Mouse (Mus musculus): ENCODE measurements around the gene Cd3e. TPM values are rescaled to one million over a fixed set of nuclear protein-coding genes. Genes with fewer than 3 reads are reported as not detected.

Cd3e gene
- polyA plus RNA-seq, 1 experiment from 2014 or later = not detected

- Histone ChIP-seq H3K4me3 (ENCODE audit: low read length) (no peak overlapping the region), H3K9ac (ENCODE audit: low read depth, low read length) (no peak overlapping the region), H3K27me3 (ENCODE audit: control insufficient read depth, insufficient read depth, low read length) (no peaks in the 10 kb centered on the region), H3K4me1 (ENCODE audit: control insufficient read depth, insufficient read depth, low read length) (no peaks in the 10 kb centered on the region), H3K27ac (ENCODE audit: low read depth, low read length) (no peak overlapping the region), H3K4me2 (replicated peaks; ENCODE audit: low read depth, low read length) (no peak overlapping the region), H3K9me3 (ENCODE audit: control insufficient read depth, low read length) (no peaks in the 10 kb centered on the region), H3K36me3 (ENCODE audit: control insufficient read depth, insufficient read depth, low read length) (no peaks in the 10 kb centered on the region)
- 79% methylated on average over 5 of the region's 5 CpGs for WGBS
- no peak for ATAC-seq (ENCODE audit: low FRiP score, low TSS enrichment)
Observed at GRCm38 (mm10) chr9:44986976-44987375, 22.5 kb downstream of the Cd3e start.

DNA sequence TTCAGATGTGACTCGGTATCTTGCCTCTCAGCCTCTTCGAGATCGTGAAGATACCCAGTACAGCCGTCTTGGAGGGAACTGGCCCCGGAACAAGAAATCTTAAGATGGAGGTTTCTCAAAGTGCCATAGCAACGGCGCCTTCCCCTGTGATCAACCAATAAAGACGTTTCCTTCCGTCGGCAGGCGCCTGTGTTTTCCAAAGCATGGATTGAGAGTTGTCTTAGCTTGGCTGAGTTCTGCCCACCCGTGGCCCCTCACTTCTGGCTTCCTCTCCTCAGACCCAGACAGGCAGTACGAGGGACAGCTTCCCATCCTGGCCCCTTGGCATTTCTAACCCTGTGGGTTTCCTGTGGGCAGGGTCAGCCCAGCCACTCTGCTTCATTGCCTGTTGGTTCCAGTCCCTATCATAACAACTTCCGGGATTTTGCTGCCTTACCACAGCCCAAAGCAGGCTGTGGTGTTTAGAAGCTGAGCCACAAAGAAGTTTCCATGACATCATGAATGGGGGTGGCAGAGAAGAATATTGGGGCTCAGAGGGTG is 23.1 kb downstream of the Cd3e start:
- Histone ChIP-seq H3K9ac (ENCODE audit: low read depth, low read length) (no peak overlapping the region), H3K4me3 (ENCODE audit: low read length) (no peak overlapping the region), H3K27ac (ENCODE audit: low read depth, low read length) (no peak overlapping the region), H3K4me2 (replicated peaks; ENCODE audit: low read depth, low read length) (no peak overlapping the region), H3K36me3 (ENCODE audit: control insufficient read depth, insufficient read depth, low read length) (no peaks in the 10 kb centered on the region), H3K4me1 (ENCODE audit: control insufficient read depth, insufficient read depth, low read length) (no peaks in the 10 kb centered on the region), H3K9me3 (ENCODE audit: control insufficient read depth, low read length) (no peaks in the 10 kb centered on the region), H3K27me3 (ENCODE audit: control insufficient read depth, insufficient read depth, low read length) (no peaks in the 10 kb centered on the region)
- no peak for ATAC-seq (ENCODE audit: low FRiP score, low TSS enrichment)
- WGBS = 58% methylated on average over 14 of the region's 14 CpGs

DNA sequence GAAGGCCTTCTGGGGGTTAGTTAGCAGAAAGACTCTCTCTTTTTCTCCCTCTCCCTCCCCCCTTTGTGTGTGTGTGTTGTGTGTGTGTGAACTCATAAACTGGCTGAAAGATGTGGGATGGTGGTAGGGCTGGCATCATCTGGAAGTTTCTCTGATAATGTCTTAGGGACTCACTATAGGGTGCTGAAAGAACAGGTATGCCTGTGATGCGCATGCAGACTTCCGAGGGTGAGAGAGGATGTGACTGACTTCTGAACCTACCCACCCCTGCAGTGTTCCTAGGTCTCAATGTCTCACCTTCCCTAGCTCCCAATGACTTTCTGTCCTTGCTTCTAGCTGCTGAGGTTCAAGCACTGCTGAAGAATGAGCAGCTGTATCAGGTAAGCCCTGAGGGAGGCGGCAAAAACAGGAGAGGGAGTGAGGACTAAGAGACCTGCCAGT is 23.7 kb downstream of the Cd3e start:
- H3K36me3 ChIP-seq (ENCODE audit: control insufficient read depth, insufficient read depth, low read length) = no peaks in the 10 kb centered on the region
- H3K9ac ChIP-seq (ENCODE audit: low read depth, low read length) = no peak overlapping the region
- ATAC-seq (ENCODE audit: low FRiP score, low TSS enrichment) = no peak
- H3K27me3 ChIP-seq (ENCODE audit: control insufficient read depth, insufficient read depth, low read length) = no peaks in the 10 kb centered on the region
- no peaks in the 10 kb centered on the region for H3K9me3 ChIP-seq (ENCODE audit: control insufficient read depth, low read length)
- H3K4me3 ChIP-seq (ENCODE audit: low read length) = no peak overlapping the region
- no peaks in the 10 kb centered on the region for H3K4me1 ChIP-seq (ENCODE audit: control insufficient read depth, insufficient read depth, low read length)
- WGBS = 85% methylated on average over 3 of the region's 3 CpGs
- no peak overlapping the region for H3K4me2 ChIP-seq (replicated peaks; ENCODE audit: low read depth, low read length)
- H3K27ac ChIP-seq (ENCODE audit: low read depth, low read length) = no peak overlapping the region

DNA sequence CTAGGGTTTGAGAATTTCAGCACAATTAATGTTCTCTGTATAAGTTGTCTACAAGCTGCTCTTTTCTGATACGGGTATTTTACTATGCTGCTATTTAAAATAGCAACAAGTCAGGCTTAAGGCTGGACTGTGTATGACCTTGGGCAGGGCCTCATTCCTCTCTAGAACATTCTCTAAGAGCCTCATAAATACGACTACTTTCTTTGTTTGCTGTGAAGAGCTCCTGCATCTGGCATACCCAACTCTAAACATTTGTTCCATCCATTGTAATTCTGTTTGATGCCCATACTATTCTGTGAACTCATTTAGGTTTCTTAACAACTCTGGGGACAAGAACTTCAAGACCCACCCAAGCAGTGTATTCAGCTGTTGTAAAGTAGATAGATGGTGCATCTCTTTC is 26.4 kb downstream of the Cd3e start:
- Histone ChIP-seq H3K9me3 (ENCODE audit: control insufficient read depth, low read length) (no peaks in the 10 kb centered on the region), H3K27ac (ENCODE audit: low read depth, low read length) (no peak overlapping the region), H3K9ac (ENCODE audit: low read depth, low read length) (no peak overlapping the region), H3K4me1 (ENCODE audit: control insufficient read depth, insufficient read depth, low read length) (no peaks in the 10 kb centered on the region), H3K4me2 (replicated peaks; ENCODE audit: low read depth, low read length) (no peak overlapping the region), H3K27me3 (ENCODE audit: control insufficient read depth, insufficient read depth, low read length) (no peaks in the 10 kb centered on the region), H3K36me3 (ENCODE audit: control insufficient read depth, insufficient read depth, low read length) (no peaks in the 10 kb centered on the region), H3K4me3 (ENCODE audit: low read length) (no peak overlapping the region)
- no peak for ATAC-seq (ENCODE audit: low FRiP score, low TSS enrichment)
- 78% methylated on average over 2 of the region's 2 CpGs for WGBS

DNA sequence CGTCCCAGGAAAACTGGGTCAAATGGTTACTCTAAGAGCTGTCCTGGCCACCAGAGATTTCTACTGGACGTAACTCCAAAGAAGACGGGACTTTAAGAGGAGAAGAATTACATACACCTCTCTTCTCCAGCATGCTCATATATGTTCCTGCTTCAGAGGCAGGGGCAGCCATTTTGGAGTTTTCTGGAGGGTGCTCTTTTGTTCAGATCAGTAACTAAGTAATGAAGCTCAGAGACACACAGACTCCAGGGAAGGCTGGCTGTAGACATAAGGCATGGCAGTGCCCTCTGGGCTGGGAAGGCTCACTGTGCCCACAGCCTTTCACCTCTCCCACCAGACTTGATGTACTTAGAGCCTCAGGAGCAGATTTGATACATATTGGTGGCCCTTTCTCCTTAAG is 26.9 kb downstream of the Cd3e start:
- Histone ChIP-seq H3K9me3 (ENCODE audit: control insufficient read depth, low read length) (no peaks in the 10 kb centered on the region), H3K27me3 (ENCODE audit: control insufficient read depth, insufficient read depth, low read length) (no peaks in the 10 kb centered on the region), H3K27ac (ENCODE audit: low read depth, low read length) (no peak overlapping the region), H3K4me2 (replicated peaks; ENCODE audit: low read depth, low read length) (no peak overlapping the region), H3K4me1 (ENCODE audit: control insufficient read depth, insufficient read depth, low read length) (no peaks in the 10 kb centered on the region), H3K36me3 (ENCODE audit: control insufficient read depth, insufficient read depth, low read length) (no peaks in the 10 kb centered on the region), H3K9ac (ENCODE audit: low read depth, low read length) (no peak overlapping the region), H3K4me3 (ENCODE audit: low read length) (no peak overlapping the region)
- ATAC-seq (ENCODE audit: low FRiP score, low TSS enrichment) = no peak
- 88% methylated on average over 3 of the region's 3 CpGs for WGBS

DNA sequence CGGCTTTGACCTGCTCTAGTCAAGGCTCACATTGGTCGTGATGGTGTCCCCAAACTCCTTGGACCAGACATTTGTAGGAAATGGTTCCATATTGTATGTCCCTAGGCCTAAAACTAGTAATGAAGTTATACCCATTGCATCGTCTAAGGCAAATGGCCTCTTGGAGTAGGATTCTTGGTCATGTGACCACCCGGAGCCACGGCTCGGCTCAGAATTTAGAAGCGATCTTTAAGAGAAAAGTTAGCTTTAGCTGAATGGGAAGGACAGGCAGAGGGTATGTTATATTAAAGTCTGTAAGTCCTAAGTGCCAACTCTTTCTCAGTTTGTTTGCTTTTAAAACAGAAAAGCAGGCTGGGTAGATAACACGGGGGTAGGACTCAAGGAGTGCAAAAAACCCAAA is 27.3 kb downstream of the Cd3e start:
- no peak overlapping the region for H3K4me2 ChIP-seq (replicated peaks; ENCODE audit: low read depth, low read length)
- no peak overlapping the region for H3K27ac ChIP-seq (ENCODE audit: low read depth, low read length)
- no peak overlapping the region for H3K4me3 ChIP-seq (ENCODE audit: low read length)
- no peaks in the 10 kb centered on the region; the same call in 1 of the 2 replicates for H3K27me3 ChIP-seq (ENCODE audit: control insufficient read depth, insufficient read depth, low read length)
- ATAC-seq (ENCODE audit: low FRiP score, low TSS enrichment) = no peak
- WGBS = 91% methylated on average over 8 of the region's 8 CpGs
- no peak overlapping the region for H3K9ac ChIP-seq (ENCODE audit: low read depth, low read length)
- H3K4me1 ChIP-seq (ENCODE audit: control insufficient read depth, insufficient read depth, low read length) = no peaks in the 10 kb centered on the region
- H3K36me3 ChIP-seq (ENCODE audit: control insufficient read depth, insufficient read depth, low read length) = no peaks in the 10 kb centered on the region
- no peaks in the 10 kb centered on the region for H3K9me3 ChIP-seq (ENCODE audit: control insufficient read depth, low read length)

DNA sequence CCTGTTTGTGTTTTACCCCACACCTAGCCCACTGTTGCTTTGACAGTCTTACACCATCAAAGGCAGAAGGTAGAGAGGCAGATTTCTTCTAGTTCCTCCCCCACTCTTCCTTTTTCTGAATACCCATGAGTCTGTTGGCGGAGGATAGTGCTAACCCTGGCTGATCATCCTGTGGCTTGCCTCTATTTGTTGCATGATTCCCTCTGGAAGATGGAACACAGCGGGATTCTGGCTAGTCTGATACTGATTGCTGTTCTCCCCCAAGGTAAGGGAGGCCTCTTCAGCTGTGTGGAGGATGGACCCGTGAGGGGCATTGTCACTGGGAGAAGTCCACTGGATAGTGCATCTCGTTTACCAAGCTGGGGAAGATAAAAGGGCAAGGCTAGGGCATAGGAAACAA is 27.8 kb downstream of the Cd3e start, which contains the start of gene Cd3d:
Gene Cd3d (plus strand): TSS at position 111 of the 400 bp plus-strand sequence.
- H3K27ac ChIP-seq (ENCODE audit: low read depth, low read length) = no peak within 1 kb of the TSS
- H3K4me3 ChIP-seq (ENCODE audit: low read length) = no peak within 1 kb of the TSS
- no peaks in the 10 kb centered on the region for H3K36me3 ChIP-seq (ENCODE audit: control insufficient read depth, insufficient read depth, low read length)
- no peaks in the 10 kb centered on the region for H3K9me3 ChIP-seq (ENCODE audit: control insufficient read depth, low read length)
- no peaks in the 10 kb centered on the region; the same call in 1 of the 2 replicates for H3K27me3 ChIP-seq (ENCODE audit: control insufficient read depth, insufficient read depth, low read length)
- H3K9ac ChIP-seq (ENCODE audit: low read depth, low read length) = no peak within 1 kb of the TSS
- H3K4me2 ChIP-seq (replicated peaks; ENCODE audit: low read depth, low read length) = no peak within 1 kb of the TSS
- WGBS = 81% methylated on average over 4 of the region's 4 CpGs
- H3K4me1 ChIP-seq (ENCODE audit: control insufficient read depth, insufficient read depth, low read length) = no peaks in the 10 kb centered on the region
- ATAC-seq (ENCODE audit: low FRiP score, low TSS enrichment) = no peak

GRCm38 (mm10) chr9:44981104-44981503 is 28.3 kb downstream of the Cd3e start:
- 96% methylated on average over 2 of the region's 2 CpGs for WGBS
- no peak for ATAC-seq (ENCODE audit: low FRiP score, low TSS enrichment)
- no peaks in the 10 kb centered on the region for H3K9me3 ChIP-seq (ENCODE audit: control insufficient read depth, low read length)
- no peaks in the 10 kb centered on the region; the same call in 1 of the 2 replicates for H3K27me3 ChIP-seq (ENCODE audit: control insufficient read depth, insufficient read depth, low read length)
- H3K36me3 ChIP-seq (ENCODE audit: control insufficient read depth, insufficient read depth, low read length) = no peaks in the 10 kb centered on the region
- no peak overlapping the region for H3K4me2 ChIP-seq (replicated peaks; ENCODE audit: low read depth, low read length)
- H3K4me3 ChIP-seq (ENCODE audit: low read length) = no peak overlapping the region
- no peak overlapping the region for H3K27ac ChIP-seq (ENCODE audit: low read depth, low read length)
- H3K4me1 ChIP-seq (ENCODE audit: control insufficient read depth, insufficient read depth, low read length) = no peaks in the 10 kb centered on the region
- no peak overlapping the region for H3K9ac ChIP-seq (ENCODE audit: low read depth, low read length)

DNA sequence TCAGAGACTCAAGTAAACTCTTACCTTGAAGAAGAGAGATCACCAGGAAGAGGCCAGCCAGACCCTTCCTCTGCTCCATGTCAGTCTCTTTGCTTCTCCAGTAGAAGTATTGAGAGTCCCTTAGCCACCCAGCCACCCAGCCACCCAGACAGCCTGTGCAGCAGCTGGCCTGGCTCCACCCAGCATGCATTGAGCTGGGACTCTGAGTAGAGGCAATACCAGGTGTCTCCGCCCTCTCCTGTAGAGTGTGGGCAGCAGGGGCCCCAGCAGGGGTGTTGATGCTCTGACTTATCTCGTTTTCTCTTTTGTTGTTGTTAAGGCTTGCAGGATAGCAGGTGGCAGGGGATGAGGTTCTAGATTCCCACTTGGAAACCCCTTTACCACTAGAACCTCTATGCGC is 29.2 kb downstream of the Cd3e start, which contains the start of gene Cd3g:
Gene Cd3g (minus strand): TSS at position 190 of the 400 bp plus-strand sequence.
- WGBS = 60% methylated on average over 3 of the region's 3 CpGs
- H3K9ac ChIP-seq (ENCODE audit: low read depth, low read length) = no peak within 1 kb of the TSS
- H3K36me3 ChIP-seq (ENCODE audit: control insufficient read depth, insufficient read depth, low read length) = no peaks in the 10 kb centered on the region
- ATAC-seq (ENCODE audit: low FRiP score, low TSS enrichment) = no peak
- H3K4me2 ChIP-seq (replicated peaks; ENCODE audit: low read depth, low read length) = no peak within 1 kb of the TSS
- H3K4me1 ChIP-seq (ENCODE audit: control insufficient read depth, insufficient read depth, low read length) = no peaks in the 10 kb centered on the region
- H3K9me3 ChIP-seq (ENCODE audit: control insufficient read depth, low read length) = no peaks in the 10 kb centered on the region
- H3K27ac ChIP-seq (ENCODE audit: low read depth, low read length) = no peak within 1 kb of the TSS
- H3K4me3 ChIP-seq (ENCODE audit: low read length) = no peak within 1 kb of the TSS
- peaks cover under 1% of the 10 kb centered on the region; the same call in 1 of the 2 replicates for H3K27me3 ChIP-seq (ENCODE audit: control insufficient read depth, insufficient read depth, low read length)

Data from kidney, embryonic 14.5 days (tissue).